Mouse (Mus musculus) lung, postnatal 0 days (tissue): ENCODE results near the gene Camta2.

Experiments used
- CTCF ChIP-seq: IDR thresholded peaks from 2 replicates; pipeline ENCODE4 v1.5.1; 2016; ENCODE audit warnings: antibody characterized with exemption, mild to moderate bottlenecking
- EP300 ChIP-seq: IDR thresholded peaks from 2 replicates; pipeline ENCODE4 v1.6.1; 2016; ENCODE audit warnings: antibody characterized with exemption, mild to moderate bottlenecking, control low read depth

DNA sequence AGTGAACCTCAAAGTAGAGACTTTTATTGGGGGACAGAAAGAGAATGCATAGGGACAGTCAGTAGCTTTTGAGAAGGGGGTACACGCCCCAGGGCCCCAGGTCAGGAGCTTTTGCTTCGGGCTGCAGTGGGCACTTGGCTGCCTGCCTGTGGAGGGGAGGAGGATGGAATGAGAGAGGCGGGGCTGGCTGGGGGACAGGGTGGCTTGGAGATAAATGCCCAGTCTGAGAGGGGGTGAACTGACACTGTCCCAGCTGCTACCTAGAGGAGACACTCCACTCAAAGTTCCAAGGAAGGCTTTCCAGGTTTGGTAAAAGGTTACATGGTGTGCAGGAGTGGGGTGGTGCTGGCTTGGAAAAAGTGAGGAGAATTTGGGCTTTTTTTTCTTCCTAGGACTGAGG, 30.9 kb downstream of the Camta2 start, which contains the start of gene Eno3:
- TF ChIP-seq CTCF (no peak), EP300 (no peak)
